Mouse (Mus musculus) ES-Bruce4 (cell line): ENCODE measurements around the gene Retreg1.

Source experiments
- CTCF ChIP-seq: IDR thresholded peaks from one replicate; pipeline ENCODE4 v1.8.1; 2011; ENCODE audit warnings: low read depth, low read length
- EP300 ChIP-seq: IDR thresholded peaks from 2 replicates; pipeline ENCODE4 v1.6.1; 2011; ENCODE audit warnings: low read depth, low read length; ENCODE audit not compliant: insufficient read depth

DNA sequence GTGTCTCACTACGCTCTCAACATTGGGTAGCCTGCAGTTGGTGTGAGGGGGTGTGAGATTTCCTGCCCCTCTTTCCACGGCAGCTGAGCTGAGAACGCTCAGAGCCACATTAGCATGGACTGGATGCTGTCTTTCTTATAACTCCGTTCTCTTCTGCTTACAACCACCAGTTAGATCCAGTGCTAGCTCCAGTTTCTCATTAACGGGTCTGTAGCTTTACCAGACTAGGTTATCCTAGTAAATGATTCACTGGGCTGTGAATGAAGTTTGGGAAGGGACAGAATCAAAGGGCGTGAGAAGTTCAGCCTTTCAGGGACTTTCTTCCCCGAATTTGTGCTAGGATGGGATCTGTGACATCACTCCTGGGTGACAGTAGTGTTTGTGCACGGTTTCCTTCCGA lies 70.7 kb downstream of the Retreg1 start:
- TF ChIP-seq EP300 (no peak), CTCF (no peak)
